Mouse (Mus musculus) lung, embryonic 14.5 days (tissue): ENCODE measurements around the gene Snapc2. TPM values are rescaled to one million over a fixed set of nuclear protein-coding genes. Genes with fewer than 3 reads are reported as not detected.

Experiments used
- ATAC-seq: fragments of 200-750 bp; cut with Nextera tagmentation; 2 replicates; pipeline ENCODE4 v1.8.0; 2017; ENCODE audit warnings: mild to moderate bottlenecking, moderate TSS enrichment, moderate library complexity; ENCODE audit not compliant: insufficient read depth
- DNase-seq: peaks from one replicate; pipeline ENCODE4 v3.0.0-alpha.2; 2015
- H3K27ac ChIP-seq: fragments of 300-500 bp; sonication (generic); 2 replicates; pipeline ENCODE4 v1.5.1; 2014; ENCODE audit warnings: low read depth, mild to moderate bottlenecking, moderate library complexity
- H3K27me3 ChIP-seq: fragments of 300-500 bp; sonication (generic); 2 replicates; pipeline ENCODE4 v1.6.1; 2014; ENCODE audit warnings: low read length, control low read depth; ENCODE audit not compliant: insufficient read depth
- H3K36me3 ChIP-seq: fragments of 300-500 bp; sonication (generic); 2 replicates; pipeline ENCODE4 v1.6.1; 2014; ENCODE audit warnings: control low read depth; ENCODE audit not compliant: insufficient read depth
- H3K4me1 ChIP-seq: fragments of 300-500 bp; sonication (generic); 2 replicates; pipeline ENCODE4 v1.6.1; 2014; ENCODE audit warnings: antibody characterized with exemption, control low read depth; ENCODE audit not compliant: insufficient read depth
- H3K4me2 ChIP-seq: fragments of 300-500 bp; sonication (generic); 2 replicates; pipeline ENCODE4 v1.6.1; 2014; ENCODE audit warnings: mild to moderate bottlenecking
- H3K4me3 ChIP-seq: fragments of 300-500 bp; sonication (generic); 2 replicates; pipeline ENCODE4 v1.5.1; 2014; ENCODE audit warnings: low read depth, low read length
- H3K9ac ChIP-seq: fragments of 300-500 bp; sonication (generic); 2 replicates; pipeline ENCODE4 v1.6.1; 2014
- H3K9me3 ChIP-seq: fragments of 300-500 bp; sonication (generic); 2 replicates; pipeline ENCODE4 v1.6.1; 2016; ENCODE audit warnings: low read depth, low read length, control low read depth
- CTCF ChIP-seq: IDR thresholded peaks from 2 replicates; pipeline ENCODE4 v1.5.1; 2016; ENCODE audit warnings: antibody characterized with exemption, low read depth
- WGBS: fragments of 180-500 bp; shearing (Covaris S2); extraction: QIAGEN DNeasy Blood & Tissue Kit; methylation state at CpG from one replicate; pipeline ENCODE4 v1.1.7; 2014; 5-methylcytosine and 5-hydroxymethylcytosine counted together
- polyA plus RNA-seq: library from polyadenylated mRNA; unstranded; fragments of >200 nt; fragmentation: Nextera tagmentation; extraction: Ambion mirVana; gene quantifications from 2 replicates; pipeline ENCODE4 v1.2.1, GENCODE M21; 2014

Snapc2 gene
- polyA plus RNA-seq, result 60.6 and 63.5 TPM in 2 replicates

GRCm38 (mm10) chr8:4252934-4253841 is at the start of gene Snapc2:
TSS of gene Snapc2 (plus strand) at chr8:4253080.
- Histone ChIP-seq H3K9ac (peak within 1 kb of the TSS; percentile 67), H3K36me3 (peaks cover 39% of the 10 kb centered on the region), H3K9me3 (no peaks in the 10 kb centered on the region), H3K4me3 (peak within 1 kb of the TSS; percentile 73), H3K27ac (peak within 1 kb of the TSS; percentile 84), H3K4me2 (peak within 1 kb of the TSS; percentile 81), H3K4me1 (0 out of 2 replicates have a peak, but pooled peaks cover 3% of the 10 kb centered on the region), H3K27me3 (no peaks in the 10 kb centered on the region)
- TF ChIP-seq CTCF, result no peak
- 1% methylated on average over 69 of the region's 69 CpGs for WGBS
- ATAC-seq (peak; percentile 91), DNase-seq (peak; percentile 99)

GRCm38 (mm10) chr8:4205246-4206123 is 47.4 kb upstream of the Snapc2 start:
- Histone ChIP-seq H3K27ac (no peak overlapping the region), H3K9me3 (no peaks in the 10 kb centered on the region), H3K4me2 (peak overlapping the region; percentile 38), H3K4me1 (no peaks in the 10 kb centered on the region), H3K9ac (no peak overlapping the region; the same call in 1 of the 2 replicates), H3K4me3 (no peak overlapping the region), H3K36me3 (peaks cover 27% of the 10 kb centered on the region; the same call in 1 of the 2 replicates), H3K27me3 (peaks cover 9% of the 10 kb centered on the region)
- WGBS, result 22% methylated on average over 38 of the region's 38 CpGs
- peak; percentile 29 for DNase-seq
- ATAC-seq, result peak; percentile 15; the same call in 1 of the 2 replicates
- TF ChIP-seq CTCF, result peak; percentile 25; the same call in 1 of the 2 replicates

GRCm38 (mm10) chr8:4206182-4207015 is 46.5 kb upstream of the Snapc2 start:
- peak; percentile 44 for ATAC-seq
- WGBS, result 18% methylated on average over 44 of the region's 44 CpGs
- no peaks in the 10 kb centered on the region for H3K9me3 ChIP-seq
- no peak for TF ChIP-seq CTCF
- H3K27ac ChIP-seq, result no peak overlapping the region
- peaks cover 9% of the 10 kb centered on the region for H3K27me3 ChIP-seq
- peak overlapping the region; percentile 38 for H3K4me2 ChIP-seq
- H3K36me3 ChIP-seq, result peaks cover 27% of the 10 kb centered on the region; the same call in 1 of the 2 replicates
- H3K4me1 ChIP-seq, result no peaks in the 10 kb centered on the region
- DNase-seq, result peak; percentile 23
- peak overlapping the region; percentile 13 for H3K9ac ChIP-seq
- no peak overlapping the region for H3K4me3 ChIP-seq

- TF ChIP-seq CTCF, result no peak
- WGBS, result 63% methylated on average over 2 of the region's 2 CpGs
- Histone ChIP-seq H3K4me1 (no peaks in the 10 kb centered on the region), H3K36me3 (peaks cover 27% of the 10 kb centered on the region; the same call in 1 of the 2 replicates), H3K27me3 (peaks cover 9% of the 10 kb centered on the region), H3K27ac (no peak overlapping the region), H3K4me3 (no peak overlapping the region), H3K4me2 (no peak overlapping the region), H3K9me3 (no peaks in the 10 kb centered on the region), H3K9ac (no peak overlapping the region)
- ATAC-seq (no peak), DNase-seq (no peak)
Measured at GRCm38 (mm10) chr8:4207016-4207350, 45.9 kb upstream of the Snapc2 start.

- DNase-seq (peak; percentile 25), ATAC-seq (no peak)
- Histone ChIP-seq H3K27ac (no peak overlapping the region), H3K27me3 (peaks cover 18% of the 10 kb centered on the region), H3K4me3 (no peak overlapping the region), H3K9me3 (no peaks in the 10 kb centered on the region), H3K36me3 (peaks cover 11% of the 10 kb centered on the region; the same call in 1 of the 2 replicates), H3K9ac (no peak overlapping the region), H3K4me1 (0 out of 2 replicates have a peak, but pooled peaks cover 9% of the 10 kb centered on the region), H3K4me2 (no peak overlapping the region)
- 72% methylated on average over 6 of the region's 6 CpGs for WGBS
- TF ChIP-seq CTCF, result 0 out of 2 replicates have a peak, but pooled peaks have one; percentile 7
Measured at GRCm38 (mm10) chr8:4211097-4211496, 41.8 kb upstream of the Snapc2 start.

GRCm38 (mm10) chr8:4212809-4213209 is 40.1 kb upstream of the Snapc2 start:
- peaks cover 11% of the 10 kb centered on the region; the same call in 1 of the 2 replicates for H3K36me3 ChIP-seq
- 2% methylated on average over 25 of the region's 25 CpGs for WGBS
- peaks cover 33% of the 10 kb centered on the region for H3K27me3 ChIP-seq
- no peaks in the 10 kb centered on the region for H3K9me3 ChIP-seq
- DNase-seq, result peak; percentile 50
- H3K27ac ChIP-seq, result no peak overlapping the region
- peak overlapping the region; percentile 92 for H3K4me2 ChIP-seq
- H3K4me3 ChIP-seq, result peak overlapping the region; percentile 42
- 0 out of 2 replicates have a peak, but pooled peaks cover 9% of the 10 kb centered on the region for H3K4me1 ChIP-seq
- TF ChIP-seq CTCF, result no peak
- ATAC-seq, result peak; percentile 14
- H3K9ac ChIP-seq, result peak overlapping the region; percentile 54
